Mouse (Mus musculus): ENCODE results near the gene Lpgat1. TPM values are rescaled to one million over a fixed set of nuclear protein-coding genes. Genes with fewer than 3 reads are reported as not detected.
A peak's percentile ranks its signal among the peaks of the same experiment; 100 is the strongest.

Lpgat1 gene
- total and polyA plus RNA-seq, 2 experiments from 2014 or later: 32.7 to 37.5 TPM

DNA sequence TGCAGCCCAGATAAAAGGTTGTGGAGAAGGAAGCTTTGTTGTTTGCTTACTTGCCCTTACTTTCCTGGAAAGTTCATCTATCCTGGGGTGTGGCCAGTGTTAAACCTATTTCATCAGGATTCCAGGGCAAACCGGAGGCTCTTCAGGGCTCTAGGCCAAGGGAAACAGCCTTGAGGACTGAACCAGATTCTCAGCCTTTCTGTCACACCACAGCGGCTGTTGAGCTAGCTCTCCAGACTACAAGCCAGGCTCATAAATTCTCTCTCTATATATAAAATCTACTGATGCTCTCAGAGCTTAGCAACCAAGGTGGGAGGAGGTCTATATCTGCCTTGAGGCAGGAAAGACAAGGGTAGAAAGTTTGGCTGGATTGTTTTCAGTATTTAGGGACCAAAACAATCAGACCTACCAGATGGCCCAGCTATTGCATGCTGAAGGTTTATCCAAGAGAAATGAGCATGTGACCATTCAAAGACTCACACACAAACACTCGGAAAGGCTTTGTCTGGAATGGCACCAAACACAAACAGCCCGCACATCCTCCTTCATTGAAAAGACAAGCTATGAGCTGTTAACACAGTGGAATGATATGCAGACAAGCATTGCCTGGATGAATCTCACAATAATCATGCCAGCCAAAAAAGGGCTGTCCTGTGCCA, 78.7 kb downstream of the Lpgat1 start:
- ATAC-seq (ENCODE audit: insufficient read depth, low read depth): no peak
- Histone ChIP-seq H3K4me3 (ENCODE audit: low read depth, low read length) (no peak overlapping the region), H3K4me2 (ENCODE audit: low read depth, low read length) (no peak overlapping the region), H3K9me3 (replicated peaks; ENCODE audit: control insufficient read depth, low read length) (no peaks in the 10 kb centered on the region), H3K27ac (ENCODE audit: low read depth) (no peak overlapping the region), H3K4me1 (ENCODE audit: control insufficient read depth, insufficient read depth) (no peaks in the 10 kb centered on the region), H3K27me3 (ENCODE audit: control insufficient read depth, insufficient read depth, low read length) (no peaks in the 10 kb centered on the region), H3K36me3 (replicated peaks; ENCODE audit: control insufficient read depth, insufficient read depth, low read length) (no peaks in the 10 kb centered on the region), H3K9ac (replicated peaks; ENCODE audit: low read depth, low read length) (no peak overlapping the region)
- TF ChIP-seq CTCF (IDR thresholded peaks at IDR 0.05; ENCODE audit: low read depth) (no peak), EP300 (IDR thresholded peaks at IDR 0.05; ENCODE audit: low read depth) (no peak)
- WGBS: 64% methylated on average over 4 of the region's 4 CpGs
- DNase-seq (ENCODE audit: low spot score): no peak

DNA sequence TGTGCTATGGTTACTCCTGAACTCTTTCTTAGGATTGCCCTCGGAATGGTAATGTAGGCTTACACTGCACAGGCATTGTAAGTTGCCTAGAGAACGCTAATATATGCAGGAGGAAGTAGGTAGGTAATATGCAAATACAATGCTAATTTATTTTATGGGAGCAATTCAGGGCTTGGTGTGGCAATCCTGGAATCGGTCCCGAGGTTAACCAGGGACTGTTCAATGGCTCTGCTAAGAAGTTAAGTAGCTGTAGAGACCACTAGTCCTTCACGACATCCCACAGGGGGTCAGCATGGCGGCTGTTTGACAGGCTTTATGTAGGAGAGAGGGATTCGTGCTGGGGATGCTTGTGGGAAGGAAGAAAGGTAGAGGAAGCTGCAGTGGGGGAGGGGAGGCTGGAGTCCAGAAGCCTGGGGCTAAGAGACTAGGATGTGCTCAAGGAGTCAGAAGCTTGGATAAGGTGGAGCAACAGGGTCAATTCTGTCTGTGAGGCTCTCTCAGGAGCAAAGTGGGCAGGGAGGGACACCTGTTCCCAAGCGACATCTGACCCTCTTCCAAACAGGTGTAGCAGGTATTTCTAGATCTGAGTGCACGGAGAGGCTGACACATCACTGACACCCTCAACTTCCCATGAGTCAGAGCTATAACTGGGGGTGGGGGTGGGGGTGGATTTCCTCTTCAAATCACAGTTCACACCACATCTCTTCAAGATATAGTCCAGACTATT, 84.6 kb downstream of the Lpgat1 start:
- Histone ChIP-seq H3K27ac (ENCODE audit: low read depth) (peak overlapping the region; percentile 35; the same call in 1 of the 2 replicates), H3K9me3 (replicated peaks; ENCODE audit: control insufficient read depth, low read length) (0 out of 2 replicates have a peak, but pooled peaks cover 4% of the 10 kb centered on the region), H3K9ac (replicated peaks; ENCODE audit: low read depth, low read length) (no peak overlapping the region), H3K27me3 (ENCODE audit: control insufficient read depth, insufficient read depth, low read length) (no peaks in the 10 kb centered on the region), H3K4me3 (ENCODE audit: low read depth, low read length) (no peak overlapping the region), H3K4me2 (ENCODE audit: low read depth, low read length) (peak overlapping the region; percentile 29; the same call in 1 of the 2 replicates), H3K36me3 (replicated peaks; ENCODE audit: control insufficient read depth, insufficient read depth, low read length) (no peaks in the 10 kb centered on the region), H3K4me1 (ENCODE audit: control insufficient read depth, insufficient read depth) (peaks cover 12% of the 10 kb centered on the region; the same call in 1 of the 2 replicates)
- ATAC-seq (ENCODE audit: insufficient read depth, low read depth): 0 out of 2 replicates have a peak, but pooled peaks have one; percentile 30
- WGBS: 68% methylated on average over 9 of the region's 9 CpGs
- TF ChIP-seq EP300 (IDR thresholded peaks at IDR 0.05; ENCODE audit: low read depth) (no peak), CTCF (IDR thresholded peaks at IDR 0.05; ENCODE audit: low read depth) (no peak)
- DNase-seq (ENCODE audit: low spot score): no peak

DNA sequence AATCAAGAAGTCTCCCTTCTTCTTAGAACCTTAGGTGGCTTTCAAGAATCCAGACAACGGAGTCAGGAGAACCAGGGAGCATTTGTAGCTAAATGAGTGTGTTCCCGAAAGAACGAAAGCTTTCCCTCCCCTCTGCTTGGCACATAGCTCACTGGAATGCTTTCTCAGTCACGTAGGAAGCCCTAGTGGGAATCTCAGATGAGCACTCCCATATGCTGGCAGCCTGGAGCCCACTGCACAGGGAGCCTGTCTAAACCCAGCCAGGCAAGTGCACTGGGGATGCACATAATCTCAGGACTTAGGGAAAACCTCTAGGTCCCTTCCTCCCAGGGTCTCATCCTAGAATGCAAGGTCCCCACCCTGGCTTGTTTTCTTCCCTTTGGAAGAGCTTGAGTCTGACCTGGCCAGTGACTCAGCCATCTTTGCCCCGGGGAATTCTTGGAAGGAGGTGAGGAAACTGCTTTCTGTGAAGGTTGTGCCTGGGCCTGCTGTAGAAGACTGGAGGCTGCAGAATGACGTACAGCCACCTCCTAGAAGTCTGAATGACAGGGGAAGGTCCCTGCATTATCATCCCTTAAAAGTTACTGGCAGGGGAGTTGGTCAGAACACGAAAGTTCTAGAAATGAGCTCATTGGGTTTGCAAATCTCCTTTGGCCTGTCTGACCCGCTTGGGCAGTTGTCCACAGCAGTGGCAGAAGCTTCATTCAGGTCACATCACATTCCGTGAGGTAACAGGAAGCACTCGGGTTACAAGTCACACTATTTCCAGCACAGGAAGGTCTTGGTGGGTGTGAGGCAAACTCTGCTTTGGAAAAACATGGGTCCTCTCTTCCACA, 85.4 kb downstream of the Lpgat1 start:
- ATAC-seq (ENCODE audit: insufficient read depth, low read depth): no peak; the same call in 1 of the 2 replicates
- H3K4me3 ChIP-seq (ENCODE audit: low read depth, low read length): no peak overlapping the region
- TF ChIP-seq EP300 (IDR thresholded peaks at IDR 0.05; ENCODE audit: low read depth) (no peak), CTCF (IDR thresholded peaks at IDR 0.05; ENCODE audit: low read depth) (no peak)
- WGBS: 41% methylated on average over 10 of the region's 10 CpGs
- no peak overlapping the region for H3K9ac ChIP-seq (replicated peaks; ENCODE audit: low read depth, low read length)
- H3K27me3 ChIP-seq (ENCODE audit: control insufficient read depth, insufficient read depth, low read length): no peaks in the 10 kb centered on the region
- 0 out of 2 replicates have a peak, but pooled peaks cover 4% of the 10 kb centered on the region for H3K9me3 ChIP-seq (replicated peaks; ENCODE audit: control insufficient read depth, low read length)
- DNase-seq (ENCODE audit: low spot score): no peak
- H3K36me3 ChIP-seq (replicated peaks; ENCODE audit: control insufficient read depth, insufficient read depth, low read length): no peaks in the 10 kb centered on the region
- H3K4me2 ChIP-seq (ENCODE audit: low read depth, low read length): peak overlapping the region; percentile 29; the same call in 1 of the 2 replicates
- H3K4me1 ChIP-seq (ENCODE audit: control insufficient read depth, insufficient read depth): peaks cover 12% of the 10 kb centered on the region; the same call in 1 of the 2 replicates
- H3K27ac ChIP-seq (ENCODE audit: low read depth): peak overlapping the region; percentile 35; the same call in 1 of the 2 replicates

DNA sequence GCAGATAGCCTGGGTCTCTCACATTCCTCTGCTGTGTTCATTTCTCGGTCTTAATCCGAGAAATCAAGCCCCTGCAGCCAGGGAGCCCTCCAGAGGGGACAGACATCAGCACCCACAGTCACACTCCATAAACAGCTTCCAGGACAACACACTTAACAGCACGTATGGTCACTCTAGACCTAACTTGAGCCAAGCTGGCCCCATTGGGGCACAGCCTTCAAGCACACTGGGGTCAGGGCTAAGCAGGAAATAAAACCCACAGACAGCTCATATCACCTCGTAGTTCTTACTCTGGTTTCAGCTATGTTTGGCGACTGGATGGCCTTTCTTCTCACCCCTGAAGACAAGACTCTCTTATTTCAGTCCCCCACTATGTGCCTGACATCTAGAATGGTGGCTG, 87.1 kb downstream of the Lpgat1 start:
- Histone ChIP-seq H3K36me3 (replicated peaks; ENCODE audit: control insufficient read depth, insufficient read depth, low read length) (no peaks in the 10 kb centered on the region), H3K4me1 (ENCODE audit: control insufficient read depth, insufficient read depth) (peaks cover 12% of the 10 kb centered on the region; the same call in 1 of the 2 replicates), H3K27me3 (ENCODE audit: control insufficient read depth, insufficient read depth, low read length) (no peaks in the 10 kb centered on the region), H3K4me2 (ENCODE audit: low read depth, low read length) (no peak overlapping the region), H3K9me3 (replicated peaks; ENCODE audit: control insufficient read depth, low read length) (0 out of 2 replicates have a peak, but pooled peaks cover 4% of the 10 kb centered on the region), H3K27ac (ENCODE audit: low read depth) (no peak overlapping the region), H3K4me3 (ENCODE audit: low read depth, low read length) (no peak overlapping the region), H3K9ac (replicated peaks; ENCODE audit: low read depth, low read length) (no peak overlapping the region)
- DNase-seq (ENCODE audit: low spot score): no peak
- 60% methylated on average over 5 of the region's 5 CpGs for WGBS
- ATAC-seq (ENCODE audit: insufficient read depth, low read depth): no peak
- TF ChIP-seq CTCF (IDR thresholded peaks at IDR 0.05; ENCODE audit: low read depth): no peak
- TF ChIP-seq EP300 (IDR thresholded peaks at IDR 0.05; ENCODE audit: low read depth): no peak

DNA sequence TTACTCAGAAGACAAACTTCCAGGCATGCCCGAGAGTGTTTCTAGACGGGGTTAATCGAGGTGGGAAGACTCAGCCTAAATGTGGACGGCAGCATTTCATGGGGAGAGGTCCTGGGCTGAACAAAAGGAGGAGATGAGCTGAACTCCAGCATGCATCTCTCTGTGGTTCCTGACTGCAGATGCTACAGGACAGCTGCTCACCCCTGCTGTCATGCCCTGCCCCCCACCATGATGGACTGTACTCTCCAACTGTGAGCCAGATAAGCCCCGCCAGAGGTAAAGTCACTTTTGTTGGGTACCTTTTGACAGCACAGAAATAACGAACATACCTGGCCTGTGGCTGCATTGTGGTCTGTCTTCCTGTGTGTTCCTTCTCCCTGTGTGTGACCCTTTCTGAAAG, 88.2 kb downstream of the Lpgat1 start:
- H3K4me1 ChIP-seq (ENCODE audit: control insufficient read depth, insufficient read depth): peaks cover 12% of the 10 kb centered on the region; the same call in 1 of the 2 replicates
- no peak for DNase-seq (ENCODE audit: low spot score)
- no peak overlapping the region for H3K4me3 ChIP-seq (ENCODE audit: low read depth, low read length)
- TF ChIP-seq EP300 (IDR thresholded peaks at IDR 0.05; ENCODE audit: low read depth) (no peak), CTCF (IDR thresholded peaks at IDR 0.05; ENCODE audit: low read depth) (no peak)
- no peak overlapping the region for H3K9ac ChIP-seq (replicated peaks; ENCODE audit: low read depth, low read length)
- no peaks in the 10 kb centered on the region for H3K27me3 ChIP-seq (ENCODE audit: control insufficient read depth, insufficient read depth, low read length)
- H3K36me3 ChIP-seq (replicated peaks; ENCODE audit: control insufficient read depth, insufficient read depth, low read length): no peaks in the 10 kb centered on the region
- no peak overlapping the region for H3K4me2 ChIP-seq (ENCODE audit: low read depth, low read length)
- 82% methylated on average over 6 of the region's 6 CpGs for WGBS
- H3K9me3 ChIP-seq (replicated peaks; ENCODE audit: control insufficient read depth, low read length): 0 out of 2 replicates have a peak, but pooled peaks cover 4% of the 10 kb centered on the region
- no peak for ATAC-seq (ENCODE audit: insufficient read depth, low read depth)
- H3K27ac ChIP-seq (ENCODE audit: low read depth): no peak overlapping the region
